Mouse (Mus musculus) stomach, postnatal 0 days (tissue): ENCODE measurements around the gene Atxn1.

ENCODE experiments used
- CTCF ChIP-seq: IDR thresholded peaks from 2 replicates; pipeline ENCODE4 v1.5.1; 2016; ENCODE audit warnings: antibody characterized with exemption, low read depth, mild to moderate bottlenecking, moderate library complexity
- EP300 ChIP-seq: optimal IDR thresholded peaks from 2 replicates; pipeline ENCODE3; 2016; ENCODE audit warnings: antibody characterized with exemption

- TF ChIP-seq EP300 (no peak), CTCF (no peak)
Observed at GRCm38 (mm10) chr13:45511706-45512435, 452.9 kb downstream of the Atxn1 start.
